Mouse (Mus musculus) CD4-positive helper T cell, adult 2 months (primary cell): Measurements from ENCODE around the gene Cit.

Experiments used
- DNase-seq: peaks from one replicate; pipeline ENCODE4 v3.0.0-alpha.2; 2012; ENCODE audit warnings: low read depth, missing footprints, low spot score

The Cit gene

GRCm38 (mm10) chr5:115910491-115910890 is 65.4 kb downstream of the Cit start:
- no peak for DNase-seq

GRCm38 (mm10) chr5:115915481-115915880 is 70.4 kb downstream of the Cit start:
- no peak for DNase-seq

GRCm38 (mm10) chr5:115917960-115918359 is 72.9 kb downstream of the Cit start:
- DNase-seq = no peak

GRCm38 (mm10) chr5:115918597-115919351 is 73.7 kb downstream of the Cit start:
- no peak for DNase-seq

- no peak for DNase-seq
Measured at GRCm38 (mm10) chr5:115921990-115922389, 76.9 kb downstream of the Cit start.

GRCm38 (mm10) chr5:115924946-115925345 is 79.9 kb downstream of the Cit start:
- no peak for DNase-seq

GRCm38 (mm10) chr5:115928786-115929507 is 83.9 kb downstream of the Cit start:
- no peak for DNase-seq

GRCm38 (mm10) chr5:115932325-115932724 is 87.2 kb downstream of the Cit start:
- no peak for DNase-seq

- DNase-seq = no peak
Measured at GRCm38 (mm10) chr5:115936851-115937250, 91.8 kb downstream of the Cit start.

- no peak for DNase-seq
Measured at GRCm38 (mm10) chr5:115937566-115937965, 92.5 kb downstream of the Cit start.

GRCm38 (mm10) chr5:115938999-115939398 is 93.9 kb downstream of the Cit start:
- peak; percentile 52 for DNase-seq

- no peak for DNase-seq
Measured at GRCm38 (mm10) chr5:115942389-115942788, 97.3 kb downstream of the Cit start.

- DNase-seq = no peak
Measured at GRCm38 (mm10) chr5:115944791-115945490, 99.9 kb downstream of the Cit start.

- DNase-seq = no peak
Measured at GRCm38 (mm10) chr5:115947622-115948353, 102.7 kb downstream of the Cit start.

- DNase-seq = no peak
Measured at GRCm38 (mm10) chr5:115950936-115951335, 105.9 kb downstream of the Cit start.

GRCm38 (mm10) chr5:115953173-115953572 is 108.1 kb downstream of the Cit start:
- no peak for DNase-seq

- DNase-seq = no peak
Measured at GRCm38 (mm10) chr5:115954084-115954483, 109.0 kb downstream of the Cit start.

- no peak for DNase-seq
Measured at GRCm38 (mm10) chr5:115954549-115954948, 109.5 kb downstream of the Cit start.

- no peak for DNase-seq
Measured at GRCm38 (mm10) chr5:115955131-115955530, 110.1 kb downstream of the Cit start.

- DNase-seq = no peak
Measured at GRCm38 (mm10) chr5:115956048-115956447, 111.0 kb downstream of the Cit start.

- no peak for DNase-seq
Measured at GRCm38 (mm10) chr5:115957177-115957576, 112.1 kb downstream of the Cit start.

GRCm38 (mm10) chr5:115958344-115958743 is 113.3 kb downstream of the Cit start:
- DNase-seq = no peak
